Mouse (Mus musculus): Measurements from ENCODE around the gene Gm21836. TPM values are rescaled to one million over a fixed set of nuclear protein-coding genes. Genes with fewer than 3 reads are reported as not detected.
"Not testable (repeated sequence)": the region's sequence is repeated elsewhere in the genome, so short reads cannot be mapped to it uniquely, and the experiment has no call there.

The Gm21836 gene
- not detected in 2 replicates for polyA plus RNA-seq (2014; fragmentation: Nextera tagmentation; extraction: Ambion mirVana)

- not testable (repeated sequence) for H3K27me3 ChIP-seq (ENCODE audit: control insufficient read depth, insufficient read depth, low read length); H3K4me2 ChIP-seq (ENCODE audit: low read depth, severe bottlenecking); H3K9ac ChIP-seq (ENCODE audit: low read length); H3K4me1 ChIP-seq (ENCODE audit: control insufficient read depth, insufficient read depth, low read length); DNase-seq (ENCODE audit: low spot score); H3K27ac ChIP-seq (replicated peaks; ENCODE audit: low read depth, low read length); ATAC-seq (ENCODE audit: insufficient number of reproducible peaks, low FRiP score, low TSS enrichment, low read depth); H3K9me3 ChIP-seq (ENCODE audit: control insufficient read depth, low read length); H3K4me3 ChIP-seq (ENCODE audit: low read depth, low read length); H3K36me3 ChIP-seq (ENCODE audit: control insufficient read depth, insufficient read depth, low read length)
- WGBS, result 90% methylated on average over 2 of the region's 2 CpGs
Observed at GRCm38 (mm10) chr9:124493693-124494092, at the start of gene Gm21836. Gene Gm21836, minus strand, starts transcription at chr9:124493793.

DNA sequence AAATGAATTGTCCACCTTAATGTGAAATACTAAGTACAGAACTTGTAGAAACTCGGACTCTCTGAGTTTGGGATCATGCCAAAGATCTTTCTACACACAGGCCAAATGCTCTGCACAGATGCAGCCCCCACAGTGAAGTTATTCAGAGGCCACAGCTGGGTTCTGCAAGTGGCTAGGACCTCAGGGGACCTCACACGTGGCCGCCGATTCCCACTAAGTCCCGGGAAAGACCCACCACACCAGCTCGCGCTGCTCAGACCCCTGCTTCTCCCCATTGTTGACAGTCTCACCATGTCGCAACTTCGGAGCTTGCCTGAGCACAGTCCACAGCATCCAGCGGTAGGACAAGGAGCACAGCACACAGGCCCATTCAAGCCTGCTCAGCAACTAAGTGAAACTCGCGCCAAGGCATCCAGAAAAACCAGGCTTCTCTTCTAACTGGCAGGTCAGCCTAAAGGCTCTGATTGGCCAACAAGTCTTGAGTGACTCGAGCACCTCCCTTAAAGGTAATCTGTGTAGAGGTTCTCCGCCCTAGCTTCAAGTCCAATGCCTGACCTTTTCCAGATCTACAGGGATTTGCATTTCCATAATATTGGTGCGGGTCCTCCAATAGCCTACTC is 13.1 kb downstream of the Gm21836 start:
- H3K9ac ChIP-seq (ENCODE audit: low read length); H3K4me2 ChIP-seq (ENCODE audit: low read depth, severe bottlenecking); H3K4me1 ChIP-seq (ENCODE audit: control insufficient read depth, insufficient read depth, low read length); H3K27me3 ChIP-seq (ENCODE audit: control insufficient read depth, insufficient read depth, low read length); DNase-seq (ENCODE audit: low spot score); H3K4me3 ChIP-seq (ENCODE audit: low read depth, low read length); H3K27ac ChIP-seq (replicated peaks; ENCODE audit: low read depth, low read length); H3K36me3 ChIP-seq (ENCODE audit: control insufficient read depth, insufficient read depth, low read length); ATAC-seq (ENCODE audit: insufficient number of reproducible peaks, low FRiP score, low TSS enrichment, low read depth); H3K9me3 ChIP-seq (ENCODE audit: control insufficient read depth, low read length): not testable (repeated sequence)
- WGBS, result 62% methylated on average over 13 of the region's 15 CpGs

GRCm38 (mm10) chr9:124478081-124478480 is 15.5 kb downstream of the Gm21836 start:
- Histone ChIP-seq H3K36me3 (ENCODE audit: control insufficient read depth, insufficient read depth, low read length) (peaks cover 8% of the 10 kb centered on the region; the same call in 1 of the 2 replicates), H3K4me2 (ENCODE audit: low read depth, severe bottlenecking) (no peak overlapping the region), H3K27me3 (ENCODE audit: control insufficient read depth, insufficient read depth, low read length) (no peaks in the 10 kb centered on the region), H3K9me3 (ENCODE audit: control insufficient read depth, low read length) (no peaks in the 10 kb centered on the region), H3K4me1 (ENCODE audit: control insufficient read depth, insufficient read depth, low read length) (no peaks in the 10 kb centered on the region), H3K9ac (ENCODE audit: low read length) (no peak overlapping the region), H3K27ac (replicated peaks; ENCODE audit: low read depth, low read length) (no peak overlapping the region), H3K4me3 (ENCODE audit: low read depth, low read length) (no peak overlapping the region)
- 84% methylated on average over 3 of the region's 3 CpGs for WGBS
- ATAC-seq (ENCODE audit: insufficient number of reproducible peaks, low FRiP score, low TSS enrichment, low read depth) (no peak), DNase-seq (ENCODE audit: low spot score) (no peak)

DNA sequence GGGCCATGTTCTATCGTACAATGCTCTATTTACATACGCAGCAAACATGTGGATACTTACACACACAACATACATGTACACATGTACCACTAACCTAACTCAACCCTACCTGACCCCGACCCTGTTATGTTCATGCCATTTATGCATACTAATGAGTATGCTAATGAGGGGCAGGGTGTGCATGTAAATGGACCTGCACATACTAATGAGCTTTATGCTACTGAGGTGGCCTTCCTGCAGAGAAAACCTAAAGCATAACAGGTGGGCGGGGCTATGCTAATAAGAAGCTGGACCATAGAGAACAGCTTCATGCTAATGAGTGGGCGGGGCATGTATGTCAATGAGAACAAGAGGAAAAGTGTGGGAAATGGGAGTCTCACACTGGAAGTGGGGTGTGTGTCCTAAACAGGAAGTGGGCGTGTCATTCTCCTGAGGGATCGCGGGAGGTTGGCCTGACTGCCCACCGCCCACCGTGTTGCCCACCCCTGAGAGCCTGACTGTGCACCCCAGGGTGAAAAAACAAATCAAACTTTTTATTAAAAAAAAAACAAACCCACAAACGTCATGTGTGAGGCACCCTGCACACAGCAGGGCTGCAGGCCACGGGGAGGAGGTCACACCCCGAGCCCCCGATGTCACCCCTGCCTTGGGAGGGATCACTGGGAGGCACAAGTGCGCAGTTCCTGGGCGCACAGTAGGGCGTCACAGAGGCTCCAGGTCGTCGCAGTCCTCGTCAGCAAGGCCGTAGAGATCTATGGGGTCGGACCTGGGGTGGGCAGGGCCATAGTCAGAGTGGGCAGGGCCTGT is 17.3 kb downstream of the Gm21836 start, which contains the start of gene Ppp2r3d:
Gene Ppp2r3d (minus strand): TSS at position 803 of the 807 bp plus-strand sequence.
- Histone ChIP-seq H3K27me3 (ENCODE audit: control insufficient read depth, insufficient read depth, low read length) (no peaks in the 10 kb centered on the region), H3K36me3 (ENCODE audit: control insufficient read depth, insufficient read depth, low read length) (peaks cover 8% of the 10 kb centered on the region; the same call in 1 of the 2 replicates), H3K9ac (ENCODE audit: low read length) (no peak within 1 kb of the TSS), H3K4me3 (ENCODE audit: low read depth, low read length) (no peak within 1 kb of the TSS), H3K27ac (replicated peaks; ENCODE audit: low read depth, low read length) (no peak within 1 kb of the TSS), H3K4me2 (ENCODE audit: low read depth, severe bottlenecking) (no peak within 1 kb of the TSS), H3K4me1 (ENCODE audit: control insufficient read depth, insufficient read depth, low read length) (no peaks in the 10 kb centered on the region), H3K9me3 (ENCODE audit: control insufficient read depth, low read length) (no peaks in the 10 kb centered on the region)
- DNase-seq (ENCODE audit: low spot score) (no peak), ATAC-seq (ENCODE audit: insufficient number of reproducible peaks, low FRiP score, low TSS enrichment, low read depth) (peak; percentile 77)
- 94% methylated on average over 22 of the region's 22 CpGs for WGBS

- 0 out of 2 replicates have a peak, but pooled peaks have one; percentile 31 for ATAC-seq (ENCODE audit: insufficient number of reproducible peaks, low FRiP score, low TSS enrichment, low read depth)
Observed at GRCm38 (mm10) chr9:124475689-124476088, 17.9 kb downstream of the Gm21836 start.

GRCm38 (mm10) chr9:124456572-124456971 is 37.0 kb downstream of the Gm21836 start:
- H3K4me2 ChIP-seq (ENCODE audit: low read depth, severe bottlenecking), result no peak overlapping the region
- WGBS, result 4% methylated on average over 1 of the region's 1 CpGs
- H3K27me3 ChIP-seq (ENCODE audit: control insufficient read depth, insufficient read depth, low read length), result no peaks in the 10 kb centered on the region
- H3K36me3 ChIP-seq (ENCODE audit: control insufficient read depth, insufficient read depth, low read length), result no peaks in the 10 kb centered on the region
- H3K9ac ChIP-seq (ENCODE audit: low read length), result no peak overlapping the region
- H3K9me3 ChIP-seq (ENCODE audit: control insufficient read depth, low read length), result no peaks in the 10 kb centered on the region
- H3K27ac ChIP-seq (replicated peaks; ENCODE audit: low read depth, low read length), result no peak overlapping the region
- no peak overlapping the region for H3K4me3 ChIP-seq (ENCODE audit: low read depth, low read length)
- 0 out of 2 replicates have a peak, but pooled peaks have one; percentile 35 for ATAC-seq (ENCODE audit: insufficient number of reproducible peaks, low FRiP score, low TSS enrichment, low read depth)
- peak; percentile 53 for DNase-seq (ENCODE audit: low spot score)
- no peaks in the 10 kb centered on the region for H3K4me1 ChIP-seq (ENCODE audit: control insufficient read depth, insufficient read depth, low read length)

More at GRCm38 (mm10) chr9:124475689-124476088, 17.9 kb downstream of the Gm21836 start:
- H3K27me3 ChIP-seq (ENCODE audit: control insufficient read depth, insufficient read depth, low read length), result no peaks in the 10 kb centered on the region
- no peaks in the 10 kb centered on the region for H3K4me1 ChIP-seq (ENCODE audit: control insufficient read depth, insufficient read depth, low read length)
- H3K4me3 ChIP-seq (ENCODE audit: low read depth, low read length), result no peak overlapping the region
- peaks cover 8% of the 10 kb centered on the region; the same call in 1 of the 2 replicates for H3K36me3 ChIP-seq (ENCODE audit: control insufficient read depth, insufficient read depth, low read length)
- DNase-seq (ENCODE audit: low spot score), result no peak
- 88% methylated on average over 15 of the region's 15 CpGs for WGBS
- H3K4me2 ChIP-seq (ENCODE audit: low read depth, severe bottlenecking), result no peak overlapping the region
- no peak overlapping the region for H3K27ac ChIP-seq (replicated peaks; ENCODE audit: low read depth, low read length)
- H3K9me3 ChIP-seq (ENCODE audit: control insufficient read depth, low read length), result no peaks in the 10 kb centered on the region
- H3K9ac ChIP-seq (ENCODE audit: low read length), result no peak overlapping the region

Other genes with a start within 250 kb of the Gm21836 start
- 3.5 and 5.8 TPM in 2 replicates for gene 2010315B03Rik, start 181.1 kb downstream of the Gm21836 start, polyA plus RNA-seq (2014; fragmentation: Nextera tagmentation; extraction: Ambion mirVana)
- 97.9 and 99.4 TPM in 2 replicates for gene Ppp2r3d, start 16.9 kb downstream of the Gm21836 start, polyA plus RNA-seq (2014; fragmentation: Nextera tagmentation; extraction: Ambion mirVana)

Data from limb, embryonic 11.5 days (tissue).